In the genomic region with DNA sequence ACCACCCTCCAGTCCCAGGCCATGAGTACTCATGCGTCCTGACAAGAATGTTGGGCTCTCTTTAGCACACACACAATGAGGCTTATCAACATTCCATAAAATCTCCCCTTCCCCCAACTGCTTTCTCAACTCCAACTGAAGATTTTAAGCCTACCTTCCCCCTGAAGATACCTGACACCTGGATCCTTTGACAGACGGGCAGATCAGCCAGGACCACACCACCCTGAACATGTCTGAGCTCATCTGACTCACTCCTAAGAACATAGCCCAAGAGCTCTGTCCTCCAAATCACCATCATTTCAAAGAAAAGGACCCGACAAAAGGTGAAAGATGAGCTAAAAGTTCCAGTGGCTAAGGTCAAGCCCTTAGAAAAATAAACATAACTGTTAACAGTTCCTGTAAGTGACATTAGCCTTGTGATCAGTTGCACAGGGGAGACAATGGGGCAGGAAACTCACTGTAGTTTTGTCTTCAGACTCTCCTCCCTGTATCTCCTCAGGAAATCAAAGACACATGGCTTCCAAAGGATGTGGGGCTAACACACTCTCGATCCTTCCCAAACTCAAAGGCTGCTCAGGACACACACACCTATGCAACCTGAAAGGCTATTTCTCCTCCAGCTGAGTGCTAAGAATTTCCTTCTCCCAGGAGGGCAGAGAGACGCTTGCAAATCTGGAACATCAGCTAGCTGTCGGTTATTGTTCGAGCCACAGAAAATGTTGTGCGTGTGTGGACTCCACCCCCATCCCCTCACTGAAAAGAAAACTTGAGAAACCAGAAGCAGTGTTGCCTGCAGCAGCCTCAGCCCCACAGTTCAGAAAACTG, we compare ENCODE assay signal across 12 mouse cellular contexts. TPM values are rescaled to one million over a fixed set of nuclear protein-coding genes. Genes with fewer than 3 reads are reported as not detected.
A peak's percentile ranks its signal among the peaks of the same experiment; 100 is the strongest.
DNase-seq lines count a peak whose midpoint lies in the region; ATAC-seq and TF ChIP-seq lines count a peak whose summit lies in the region.
"Had no signal": no experiment of that assay in that cellular context is flagged by ENCODE, and none has a peak within 500 bp of the region (broad histone marks: within the 10 kb centered on the region; RNA-seq: fewer than 3 reads in every experiment).

No protein-coding gene starts in this region.

- WGBS in hindbrain, embryonic 13.5 days, result 70% methylated on average over 8 of the region's 8 CpGs
- 61% methylated on average over 8 of the region's 8 CpGs for WGBS in hindbrain, embryonic 11.5 days
- WGBS in stomach, embryonic 14.5 days, result 31% methylated on average over 8 of the region's 8 CpGs
- 25% methylated on average over 8 of the region's 8 CpGs for WGBS in stomach, postnatal 0 days
- 15% methylated on average over 8 of the region's 8 CpGs for WGBS in embryonic facial prominence, embryonic 15.5 days
- 63% methylated on average over 8 of the region's 8 CpGs for WGBS in midbrain, embryonic 16.5 days

- TF ChIP-seq EP300 in stomach, postnatal 0 days (optimal IDR thresholded peaks at IDR 0.05), result no peak

- peaks cover 38% of the 10 kb centered on the region for H3K36me3 ChIP-seq in hindbrain, embryonic 13.5 days
- peaks cover 15% of the 10 kb centered on the region for H3K36me3 ChIP-seq in hindbrain, embryonic 11.5 days (ENCODE audit: control insufficient read depth, insufficient read depth, low read length)
- H3K36me3 ChIP-seq in stomach, embryonic 14.5 days (ENCODE audit: control insufficient read depth, insufficient read depth, low read length), result peaks cover 44% of the 10 kb centered on the region
- H3K36me3 ChIP-seq in stomach, postnatal 0 days (ENCODE audit: control insufficient read depth, insufficient read depth, low read length), result peaks cover 26% of the 10 kb centered on the region
- peaks cover 42% of the 10 kb centered on the region for H3K36me3 ChIP-seq in embryonic facial prominence, embryonic 15.5 days
- peaks cover 26% of the 10 kb centered on the region for H3K36me3 ChIP-seq in midbrain, embryonic 16.5 days (ENCODE audit: control insufficient read depth, insufficient read depth, low read length)

- no peaks in the 10 kb centered on the region for H3K9me3 ChIP-seq in hindbrain, embryonic 13.5 days
- no peaks in the 10 kb centered on the region for H3K9me3 ChIP-seq in hindbrain, embryonic 11.5 days (ENCODE audit: control insufficient read depth, low read length)
- H3K9me3 ChIP-seq in stomach, embryonic 14.5 days (ENCODE audit: control insufficient read depth, low read depth, low read length), result no peaks in the 10 kb centered on the region
- H3K9me3 ChIP-seq in stomach, postnatal 0 days (ENCODE audit: control insufficient read depth, low read length), result no peaks in the 10 kb centered on the region
- no peaks in the 10 kb centered on the region for H3K9me3 ChIP-seq in embryonic facial prominence, embryonic 15.5 days (replicated peaks)
- no peaks in the 10 kb centered on the region for H3K9me3 ChIP-seq in midbrain, embryonic 16.5 days (replicated peaks; ENCODE audit: control insufficient read depth, low read length, poor library complexity, severe bottlenecking)
- H3K9me3 ChIP-seq: forebrain, embryonic 12.5 days; hindbrain, embryonic 10.5 days had no signal

- no peak for TF ChIP-seq CTCF in stomach, postnatal 0 days (IDR thresholded peaks at IDR 0.05; ENCODE audit: low read depth)

- no peaks in the 10 kb centered on the region for H3K27me3 ChIP-seq in hindbrain, embryonic 13.5 days
- H3K27me3 ChIP-seq in hindbrain, embryonic 11.5 days (ENCODE audit: control insufficient read depth, insufficient read depth, low read length), result no peaks in the 10 kb centered on the region
- no peaks in the 10 kb centered on the region for H3K27me3 ChIP-seq in stomach, embryonic 14.5 days (ENCODE audit: control insufficient read depth, insufficient read depth, low read length)
- H3K27me3 ChIP-seq in stomach, postnatal 0 days (ENCODE audit: control insufficient read depth, insufficient read depth, low read length), result no peaks in the 10 kb centered on the region
- H3K27me3 ChIP-seq in embryonic facial prominence, embryonic 15.5 days, result no peaks in the 10 kb centered on the region
- H3K27me3 ChIP-seq in midbrain, embryonic 16.5 days (ENCODE audit: control insufficient read depth, insufficient read depth, low read depth, low read length), result no peaks in the 10 kb centered on the region
- H3K27me3 ChIP-seq: forebrain, embryonic 12.5 days; neural tube, embryonic 12.5 days had no signal

- peaks cover 51% of the 10 kb centered on the region for H3K4me1 ChIP-seq in hindbrain, embryonic 13.5 days (replicated peaks)
- H3K4me1 ChIP-seq in hindbrain, embryonic 11.5 days (replicated peaks; ENCODE audit: control insufficient read depth, insufficient read depth, low read length), result peaks cover 12% of the 10 kb centered on the region; the same call in 1 of the 2 replicates
- peaks cover 40% of the 10 kb centered on the region for H3K4me1 ChIP-seq in stomach, embryonic 14.5 days (ENCODE audit: control insufficient read depth, insufficient read depth, low read length)
- peaks cover 7% of the 10 kb centered on the region; the same call in 1 of the 2 replicates for H3K4me1 ChIP-seq in stomach, postnatal 0 days (replicated peaks; ENCODE audit: control insufficient read depth, insufficient read depth)
- peaks cover 56% of the 10 kb centered on the region for H3K4me1 ChIP-seq in embryonic facial prominence, embryonic 15.5 days
- H3K4me1 ChIP-seq in midbrain, embryonic 16.5 days (ENCODE audit: control insufficient read depth, insufficient read depth, low read length), result peaks cover 29% of the 10 kb centered on the region

- no peak overlapping the region for H3K4me3 ChIP-seq in hindbrain, embryonic 13.5 days
- H3K4me3 ChIP-seq in hindbrain, embryonic 11.5 days (ENCODE audit: low read depth, low read length), result no peak overlapping the region
- no peak overlapping the region for H3K4me3 ChIP-seq in stomach, embryonic 14.5 days (ENCODE audit: low read depth, low read length)
- no peak overlapping the region for H3K4me3 ChIP-seq in stomach, postnatal 0 days (ENCODE audit: low read depth, low read length)
- 0 out of 2 replicates have a peak overlapping the region, but pooled peaks have one; percentile 5 for H3K4me3 ChIP-seq in embryonic facial prominence, embryonic 15.5 days (replicated peaks)
- H3K4me3 ChIP-seq in midbrain, embryonic 16.5 days (ENCODE audit: low read depth, low read length), result no peak overlapping the region
- H3K4me3 ChIP-seq: forebrain, embryonic 12.5 days; hindbrain, embryonic 10.5 days; neural tube, embryonic 12.5 days had no signal

- H3K4me2 ChIP-seq in hindbrain, embryonic 13.5 days, result no peak overlapping the region
- no peak overlapping the region for H3K4me2 ChIP-seq in hindbrain, embryonic 11.5 days (replicated peaks; ENCODE audit: low read depth, low read length)
- no peak overlapping the region for H3K4me2 ChIP-seq in stomach, embryonic 14.5 days (replicated peaks; ENCODE audit: low read depth, low read length)
- no peak overlapping the region for H3K4me2 ChIP-seq in stomach, postnatal 0 days (replicated peaks; ENCODE audit: low read depth)
- peak overlapping the region; percentile 22 for H3K4me2 ChIP-seq in embryonic facial prominence, embryonic 15.5 days (replicated peaks)
- no peak overlapping the region for H3K4me2 ChIP-seq in midbrain, embryonic 16.5 days (ENCODE audit: low read length)
- H3K4me2 ChIP-seq: forebrain, embryonic 12.5 days; neural tube, embryonic 12.5 days had no signal

- DNase-seq in hindbrain, embryonic 11.5 days (ENCODE audit: low spot score), result no peak
- DNase-seq in stomach, postnatal 0 days (ENCODE audit: low spot score), result no peak
- no peak for DNase-seq in embryo, embryonic 9.5 days (ENCODE audit: extremely low spot score)
- DNase-seq: cerebellum, postnatal 10 days; right cerebral cortex, postnatal 25 days had no signal

- 0 out of 2 replicates have a peak overlapping the region, but pooled peaks have one; percentile 13 for H3K27ac ChIP-seq in hindbrain, embryonic 13.5 days
- no peak overlapping the region for H3K27ac ChIP-seq in hindbrain, embryonic 11.5 days (ENCODE audit: low read depth, low read length)
- H3K27ac ChIP-seq in stomach, embryonic 14.5 days (ENCODE audit: low read length), result no peak overlapping the region
- no peak overlapping the region; the same call in none of the 2 replicates for H3K27ac ChIP-seq in stomach, postnatal 0 days (replicated peaks)
- peak overlapping the region; percentile 82 for H3K27ac ChIP-seq in embryonic facial prominence, embryonic 15.5 days (replicated peaks)
- no peak overlapping the region for H3K27ac ChIP-seq in midbrain, embryonic 16.5 days (ENCODE audit: low read length)
- H3K27ac ChIP-seq: hindbrain, embryonic 10.5 days; neural tube, embryonic 12.5 days had no signal

- ATAC-seq in hindbrain, embryonic 13.5 days (ENCODE audit: low FRiP score), result no peak
- ATAC-seq in hindbrain, embryonic 11.5 days (ENCODE audit: low FRiP score), result no peak
- ATAC-seq in stomach, embryonic 14.5 days (ENCODE audit: insufficient number of reproducible peaks, insufficient read depth, low FRiP score, low read depth), result no peak
- no peak for ATAC-seq in stomach, postnatal 0 days (ENCODE audit: low FRiP score, low TSS enrichment)
- no peak for ATAC-seq in embryonic facial prominence, embryonic 15.5 days (ENCODE audit: insufficient number of reproducible peaks, low FRiP score, low TSS enrichment, low read depth)
- ATAC-seq in midbrain, embryonic 16.5 days, result no peak

- H3K9ac ChIP-seq in hindbrain, embryonic 13.5 days, result peak overlapping the region; percentile 40; the same call in 1 of the 2 replicates
- no peak overlapping the region; the same call in 1 of the 2 replicates for H3K9ac ChIP-seq in hindbrain, embryonic 11.5 days (ENCODE audit: low read depth, low read length)
- H3K9ac ChIP-seq in stomach, embryonic 14.5 days (replicated peaks; ENCODE audit: low read depth, low read length), result 0 out of 2 replicates have a peak overlapping the region, but pooled peaks have one; percentile 4
- H3K9ac ChIP-seq in stomach, postnatal 0 days (ENCODE audit: low read length), result no peak overlapping the region
- H3K9ac ChIP-seq in embryonic facial prominence, embryonic 15.5 days, result no peak overlapping the region
- H3K9ac ChIP-seq in midbrain, embryonic 16.5 days (ENCODE audit: low read depth, low read length), result no peak overlapping the region
- H3K9ac ChIP-seq: forebrain, embryonic 12.5 days had no signal

RNA-seq across cellular contexts. Expression of gene Mlec, which starts 5.6 kb away (rescaled TPM):
- 22.3 and 27.2 TPM in 2 replicates for polyA plus RNA-seq in hindbrain, embryonic 13.5 days (2015; fragmentation: Nextera tagmentation; extraction: Ambion mirVana)
- polyA plus RNA-seq in hindbrain, embryonic 11.5 days (2014; fragmentation: Nextera tagmentation; extraction: Ambion mirVana), result 41.2 and 44.1 TPM in 2 replicates
- polyA plus RNA-seq in stomach, embryonic 14.5 days (2014; fragmentation: Nextera tagmentation; extraction: Ambion mirVana), result 52.6 and 61.3 TPM in 2 replicates
- polyA plus RNA-seq in stomach, postnatal 0 days (2015; fragmentation: Nextera tagmentation; extraction: Ambion mirVana), result 30.4 and 34.0 TPM in 2 replicates
- polyA plus RNA-seq in embryonic facial prominence, embryonic 15.5 days (2015; fragmentation: Nextera tagmentation; extraction: Ambion mirVana), result 95.1 and 98.4 TPM in 2 replicates
- polyA plus RNA-seq in midbrain, embryonic 16.5 days (2015; fragmentation: Nextera tagmentation; extraction: Ambion mirVana), result 22.9 and 25.4 TPM in 2 replicates

RNA-seq across cellular contexts. Expression of gene Unc119b, which starts 17.6 kb away (rescaled TPM):
- polyA plus RNA-seq in hindbrain, embryonic 13.5 days (2015; fragmentation: Nextera tagmentation; extraction: Ambion mirVana), result 36.7 and 38.0 TPM in 2 replicates
- 46.8 and 57.2 TPM in 2 replicates for polyA plus RNA-seq in hindbrain, embryonic 11.5 days (2014; fragmentation: Nextera tagmentation; extraction: Ambion mirVana)
- 26.3 and 27.3 TPM in 2 replicates for polyA plus RNA-seq in stomach, embryonic 14.5 days (2014; fragmentation: Nextera tagmentation; extraction: Ambion mirVana)
- 12.7 and 12.9 TPM in 2 replicates for polyA plus RNA-seq in stomach, postnatal 0 days (2015; fragmentation: Nextera tagmentation; extraction: Ambion mirVana)
- polyA plus RNA-seq in embryonic facial prominence, embryonic 15.5 days (2015; fragmentation: Nextera tagmentation; extraction: Ambion mirVana), result 41.0 and 42.2 TPM in 2 replicates
- polyA plus RNA-seq in midbrain, embryonic 16.5 days (2015; fragmentation: Nextera tagmentation; extraction: Ambion mirVana), result 27.7 and 30.5 TPM in 2 replicates

RNA-seq across cellular contexts. Expression of gene Acads, which starts 33.2 kb away (rescaled TPM):
- polyA plus RNA-seq in hindbrain, embryonic 13.5 days (2015; fragmentation: Nextera tagmentation; extraction: Ambion mirVana), result 24.4 and 25.2 TPM in 2 replicates
- 22.9 and 30.8 TPM in 2 replicates for polyA plus RNA-seq in hindbrain, embryonic 11.5 days (2014; fragmentation: Nextera tagmentation; extraction: Ambion mirVana)
- 38.5 and 39.9 TPM in 2 replicates for polyA plus RNA-seq in stomach, embryonic 14.5 days (2014; fragmentation: Nextera tagmentation; extraction: Ambion mirVana)
- 70.6 and 73.8 TPM in 2 replicates for polyA plus RNA-seq in stomach, postnatal 0 days (2015; fragmentation: Nextera tagmentation; extraction: Ambion mirVana)
- 47.8 and 48.2 TPM in 2 replicates for polyA plus RNA-seq in embryonic facial prominence, embryonic 15.5 days (2015; fragmentation: Nextera tagmentation; extraction: Ambion mirVana)
- polyA plus RNA-seq in midbrain, embryonic 16.5 days (2015; fragmentation: Nextera tagmentation; extraction: Ambion mirVana), result 14.2 and 15.8 TPM in 2 replicates

RNA-seq across cellular contexts. Expression of gene Cabp1, which starts 41.8 kb away (rescaled TPM):
- polyA plus RNA-seq in hindbrain, embryonic 13.5 days (2015; fragmentation: Nextera tagmentation; extraction: Ambion mirVana), result 12.4 and 13.0 TPM in 2 replicates
- polyA plus RNA-seq in hindbrain, embryonic 11.5 days (2014; fragmentation: Nextera tagmentation; extraction: Ambion mirVana), result 5.0 and 7.6 TPM in 2 replicates
- polyA plus RNA-seq in stomach, embryonic 14.5 days (2014; fragmentation: Nextera tagmentation; extraction: Ambion mirVana), result 1.00 and 1.5 TPM in 2 replicates
- 0.44 and 0.67 TPM in 2 replicates for polyA plus RNA-seq in stomach, postnatal 0 days (2015; fragmentation: Nextera tagmentation; extraction: Ambion mirVana)
- 2.6 and 3.0 TPM in 2 replicates for polyA plus RNA-seq in embryonic facial prominence, embryonic 15.5 days (2015; fragmentation: Nextera tagmentation; extraction: Ambion mirVana)
- 5.2 and 5.3 TPM in 2 replicates for polyA plus RNA-seq in midbrain, embryonic 16.5 days (2015; fragmentation: Nextera tagmentation; extraction: Ambion mirVana)

RNA-seq across cellular contexts. Expression of gene Gm10401, which starts 54.2 kb away (rescaled TPM):
- 42.7 and 44.4 TPM in 2 replicates for polyA plus RNA-seq in hindbrain, embryonic 13.5 days (2015; fragmentation: Nextera tagmentation; extraction: Ambion mirVana)
- polyA plus RNA-seq in hindbrain, embryonic 11.5 days (2014; fragmentation: Nextera tagmentation; extraction: Ambion mirVana), result 24.9 and 34.4 TPM in 2 replicates
- polyA plus RNA-seq in stomach, embryonic 14.5 days (2014; fragmentation: Nextera tagmentation; extraction: Ambion mirVana), result 51.7 and 54.7 TPM in 2 replicates
- polyA plus RNA-seq in stomach, postnatal 0 days (2015; fragmentation: Nextera tagmentation; extraction: Ambion mirVana), result 17.9 and 22.2 TPM in 2 replicates
- polyA plus RNA-seq in embryonic facial prominence, embryonic 15.5 days (2015; fragmentation: Nextera tagmentation; extraction: Ambion mirVana), result 39.7 and 50.0 TPM in 2 replicates
- polyA plus RNA-seq in midbrain, embryonic 16.5 days (2015; fragmentation: Nextera tagmentation; extraction: Ambion mirVana), result 34.8 and 43.1 TPM in 2 replicates

Comparison
In these comparisons a context has a peak if more than half of its experiments do, and no peak if none do; other contexts are left out.
1. H3K27ac ChIP-seq: peak in hindbrain, embryonic 13.5 days (single experiment) and embryonic facial prominence, embryonic 15.5 days (single experiment); none in hindbrain, embryonic 11.5 days (single experiment), stomach, embryonic 14.5 days (single experiment), stomach, postnatal 0 days (single experiment) and midbrain, embryonic 16.5 days (single experiment).
2. H3K9ac ChIP-seq: peak in hindbrain, embryonic 13.5 days (single experiment) and stomach, embryonic 14.5 days (single experiment); none in hindbrain, embryonic 11.5 days (single experiment), stomach, postnatal 0 days (single experiment), embryonic facial prominence, embryonic 15.5 days (single experiment) and midbrain, embryonic 16.5 days (single experiment).